ENCODE assay signal across 8 mouse cellular contexts in genomic region chr11:102437120-102438061, GRCm38 (mm10). TPM values are rescaled to one million over a fixed set of nuclear protein-coding genes. Genes with fewer than 3 reads are reported as not detected.
A peak's percentile ranks its signal among the peaks of the same experiment; 100 is the strongest.
DNase-seq lines count a peak whose midpoint lies in the region; ATAC-seq and TF ChIP-seq lines count a peak whose summit lies in the region.

No protein-coding gene starts in this region.

- no peak for ATAC-seq in CD4-positive, CD25-positive, alpha-beta regulatory T cell, adult 4 months
- no peak for ATAC-seq in hindbrain, embryonic 16.5 days

- peaks cover 19% of the 10 kb centered on the region for H3K4me1 ChIP-seq in hindbrain, embryonic 16.5 days (ENCODE audit: control insufficient read depth, insufficient read depth, low read depth, low read length)
- H3K4me1 ChIP-seq in megakaryocyte, embryonic 14.5 days = peaks cover 63% of the 10 kb centered on the region
- H3K4me1 ChIP-seq in small intestine, adult 2 months (ENCODE audit: control insufficient read depth, insufficient read depth, insufficient read length, low read length) = peaks cover 14% of the 10 kb centered on the region

- intact Hi-C loops in left cerebral cortex, postnatal 36 days (cut with DNase I) = loop anchor here (5.0 kb wide), 1 partner anchor 40 kb away; no protein-coding TSS in a partner anchor

- H3K27me3 ChIP-seq in hindbrain, embryonic 16.5 days (replicated peaks; ENCODE audit: control insufficient read depth, insufficient read depth, low read length) = no peaks in the 10 kb centered on the region
- H3K27me3 ChIP-seq in megakaryocyte, embryonic 14.5 days (replicated peaks) = peaks cover 38% of the 10 kb centered on the region
- peaks cover 8% of the 10 kb centered on the region; the same call in 1 of the 2 replicates for H3K27me3 ChIP-seq in small intestine, adult 2 months (ENCODE audit: control insufficient read depth, insufficient read depth, low read length)

- H3K36me3 ChIP-seq in hindbrain, embryonic 16.5 days (ENCODE audit: control insufficient read depth, insufficient read depth, low read length) = peaks cover 41% of the 10 kb centered on the region
- peaks cover 59% of the 10 kb centered on the region for H3K36me3 ChIP-seq in megakaryocyte, embryonic 14.5 days (replicated peaks; ENCODE audit: low read length)
- peaks cover 19% of the 10 kb centered on the region for H3K36me3 ChIP-seq in small intestine, adult 2 months (ENCODE audit: control insufficient read depth, insufficient read depth, low read length)

- peak overlapping the region; percentile 32 for H3K4me3 ChIP-seq in hindbrain, embryonic 16.5 days (ENCODE audit: low read length)
- H3K4me3 ChIP-seq in megakaryocyte, embryonic 14.5 days (replicated peaks) = peak overlapping the region; percentile 88
- peak overlapping the region; percentile 59 for H3K4me3 ChIP-seq in small intestine, adult 2 months (ENCODE audit: low read depth, low read length)

- peak overlapping the region; percentile 59 for H3K4me2 ChIP-seq in hindbrain, embryonic 16.5 days (ENCODE audit: low read length)

- no peak for TF ChIP-seq CTCF in small intestine, adult 2 months (IDR thresholded peaks at IDR 0.05; ENCODE audit: extremely low read depth, insufficient read length, insufficient replicate concordance, low read depth, low read length)

- peak; percentile 33 for DNase-seq in CD4-positive, CD25-positive, alpha-beta regulatory T cell, adult 2 months (ENCODE audit: low read depth, low spot score)
- DNase-seq in cerebellum, adult 9-10 months = peak; percentile 61
- peak; percentile 50 to 60 for DNase-seq in frontal cortex, postnatal 14 days (ENCODE audit: low spot score in 2 of 2)
- peak; percentile 74 to 88 for DNase-seq in left cerebral cortex, postnatal 36 days (ENCODE audit: low spot score in 2 of 2)

- peak overlapping the region; percentile 58 for H3K9ac ChIP-seq in hindbrain, embryonic 16.5 days (ENCODE audit: low read depth, low read length)

- H3K9me3 ChIP-seq in hindbrain, embryonic 16.5 days (ENCODE audit: control insufficient read depth, low read length) = no peaks in the 10 kb centered on the region
- H3K9me3 ChIP-seq in megakaryocyte, embryonic 14.5 days = peaks cover 9% of the 10 kb centered on the region; the same call in 1 of the 2 replicates

- no peak for TF ChIP-seq POLR2A in small intestine, adult 2 months (IDR thresholded peaks at IDR 0.05; ENCODE audit: low read depth, low read length)

- H3K27ac ChIP-seq in hindbrain, embryonic 16.5 days (ENCODE audit: low read depth, low read length) = peak overlapping the region; percentile 21; the same call in 1 of the 2 replicates
- no peak overlapping the region for H3K27ac ChIP-seq in small intestine, adult 2 months (ENCODE audit: insufficient read depth, low read depth, low read length)

- WGBS in hindbrain, embryonic 16.5 days = 5% methylated on average over 75 of the region's 87 CpGs
- WGBS in small intestine, adult 2 months = 20% methylated on average over 87 of the region's 87 CpGs

RNA-seq across cellular contexts. Expression of gene Grn, which starts 7.3 kb away (rescaled TPM):
- 10 to 100 TPM; 23.3 to 51.4 TPM for polyA plus RNA-seq in CD4-positive, CD25-positive, alpha-beta regulatory T cell, adult 4 months (2017; shearing (Covaris generic))
- polyA plus RNA-seq in hindbrain, embryonic 16.5 days (2015; fragmentation: Nextera tagmentation; extraction: Ambion mirVana) = 95.4 and 100 TPM in 2 replicates
- 10 to 100 TPM; 58.3 to 60.1 TPM for total RNA-seq in left cerebral cortex, postnatal 36 days (2021)
- 44.1 and 152 TPM in 2 replicates for polyA plus RNA-seq in megakaryocyte, embryonic 14.5 days (2012; ENCODE audit: insufficient read depth, low replicate concordance)
- 76.0 and 111 TPM in 2 replicates for polyA plus RNA-seq in small intestine, adult 2 months (2012; rRNA removed)

RNA-seq across cellular contexts. Expression of gene Fam171a2, which starts 10.1 kb away (rescaled TPM):
- polyA plus RNA-seq in CD4-positive, CD25-positive, alpha-beta regulatory T cell, adult 4 months (2017; shearing (Covaris generic)) = not detected
- 17.8 and 17.9 TPM in 2 replicates for polyA plus RNA-seq in hindbrain, embryonic 16.5 days (2015; fragmentation: Nextera tagmentation; extraction: Ambion mirVana)
- total RNA-seq in left cerebral cortex, postnatal 36 days (2021) = 100 to 1,000 TPM; 116 to 117 TPM
- 1.7 and 1.8 TPM in 2 replicates for polyA plus RNA-seq in megakaryocyte, embryonic 14.5 days (2012; ENCODE audit: insufficient read depth, low replicate concordance)
- 5.4 and 5.9 TPM in 2 replicates for polyA plus RNA-seq in small intestine, adult 2 months (2012; rRNA removed)

RNA-seq across cellular contexts. Expression of gene Slc25a39, which starts 29.6 kb away (rescaled TPM):
- polyA plus RNA-seq in CD4-positive, CD25-positive, alpha-beta regulatory T cell, adult 4 months (2017; shearing (Covaris generic)) = 10 to 100 TPM; 44.0 to 44.2 TPM
- polyA plus RNA-seq in hindbrain, embryonic 16.5 days (2015; fragmentation: Nextera tagmentation; extraction: Ambion mirVana) = 182 and 187 TPM in 2 replicates
- 10 to 100 TPM; 56.7 to 64.8 TPM for total RNA-seq in left cerebral cortex, postnatal 36 days (2021)
- 164 and 165 TPM in 2 replicates for polyA plus RNA-seq in megakaryocyte, embryonic 14.5 days (2012; ENCODE audit: insufficient read depth, low replicate concordance)
- 322 and 403 TPM in 2 replicates for polyA plus RNA-seq in small intestine, adult 2 months (2012; rRNA removed)

RNA-seq across cellular contexts. Expression of gene Itga2b, which starts 32.5 kb away (rescaled TPM):
- polyA plus RNA-seq in CD4-positive, CD25-positive, alpha-beta regulatory T cell, adult 4 months (2017; shearing (Covaris generic)) = 1 to 10 TPM in 1 of 2 experiments, under 1 TPM in 1; 0.36 to 1.5 TPM
- 9.4 and 13.1 TPM in 2 replicates for polyA plus RNA-seq in hindbrain, embryonic 16.5 days (2015; fragmentation: Nextera tagmentation; extraction: Ambion mirVana)
- 1 to 10 TPM; 2.5 to 2.7 TPM for total RNA-seq in left cerebral cortex, postnatal 36 days (2021)
- 3,342 and 4,614 TPM in 2 replicates for polyA plus RNA-seq in megakaryocyte, embryonic 14.5 days (2012; ENCODE audit: insufficient read depth, low replicate concordance)
- polyA plus RNA-seq in small intestine, adult 2 months (2012; rRNA removed) = 2.0 and 3.9 TPM in 2 replicates

RNA-seq across cellular contexts. Expression of gene Rundc3a, which starts 44.2 kb away (rescaled TPM):
- polyA plus RNA-seq in CD4-positive, CD25-positive, alpha-beta regulatory T cell, adult 4 months (2017; shearing (Covaris generic)) = 1 to 10 TPM; 3.3 to 3.5 TPM
- polyA plus RNA-seq in hindbrain, embryonic 16.5 days (2015; fragmentation: Nextera tagmentation; extraction: Ambion mirVana) = 127 and 136 TPM in 2 replicates
- 100 to 1,000 TPM; 469 to 527 TPM for total RNA-seq in left cerebral cortex, postnatal 36 days (2021)
- 3.8 and 6.6 TPM in 2 replicates for polyA plus RNA-seq in megakaryocyte, embryonic 14.5 days (2012; ENCODE audit: insufficient read depth, low replicate concordance)
- polyA plus RNA-seq in small intestine, adult 2 months (2012; rRNA removed) = 2.5 and 6.5 TPM in 2 replicates

Comparison
In these comparisons a context has a peak if more than half of its experiments do, and no peak if none do; other contexts are left out.
1. H3K4me3 ChIP-seq: peak in every context shown above with its lines; median percentile 88 in megakaryocyte, embryonic 14.5 days; 59 in small intestine, adult 2 months; 32 in hindbrain, embryonic 16.5 days.